In genomic region chr5:134747947-134748618, GRCm38 (mm10) we compare ENCODE assay signal across 8 mouse cellular contexts. TPM values are rescaled to one million over a fixed set of nuclear protein-coding genes. Genes with fewer than 3 reads are reported as not detected.
DNase-seq lines count a peak whose midpoint lies in the region; ATAC-seq lines count a peak whose summit lies in the region.

No protein-coding gene starts in this region.

- peak overlapping the region; percentile 64 for H3K4me2 ChIP-seq in intestine, embryonic 15.5 days (replicated peaks)
- peak overlapping the region; percentile 70 for H3K4me2 ChIP-seq in stomach, embryonic 14.5 days (replicated peaks; ENCODE audit: low read depth, low read length)

- peak overlapping the region; percentile 40; the same call in 1 of the 2 replicates for H3K4me3 ChIP-seq in intestine, embryonic 15.5 days (replicated peaks)
- H3K4me3 ChIP-seq in midbrain, embryonic 10.5 days = peak overlapping the region; percentile 57; the same call in 1 of the 2 replicates
- no peak overlapping the region for H3K4me3 ChIP-seq in stomach, embryonic 14.5 days (ENCODE audit: low read depth, low read length)

- ATAC-seq in intestine, embryonic 15.5 days = peak; percentile 15; the same call in 1 of the 2 replicates
- ATAC-seq in stomach, embryonic 14.5 days (ENCODE audit: insufficient number of reproducible peaks, insufficient read depth, low FRiP score, low read depth) = peak; percentile 30; the same call in 1 of the 2 replicates

- 53% methylated on average over 6 of the region's 6 CpGs for WGBS in intestine, embryonic 15.5 days
- WGBS in midbrain, embryonic 10.5 days = 56% methylated on average over 6 of the region's 6 CpGs
- WGBS in stomach, embryonic 14.5 days = 44% methylated on average over 6 of the region's 6 CpGs

- H3K9ac ChIP-seq in intestine, embryonic 15.5 days = 0 out of 2 replicates have a peak overlapping the region, but pooled peaks have one; percentile 13
- H3K9ac ChIP-seq in stomach, embryonic 14.5 days (replicated peaks; ENCODE audit: low read depth, low read length) = no peak overlapping the region

- H3K27me3 ChIP-seq in intestine, embryonic 15.5 days (replicated peaks) = no peaks in the 10 kb centered on the region
- H3K27me3 ChIP-seq in midbrain, embryonic 10.5 days (ENCODE audit: low read depth, poor library complexity, severe bottlenecking) = peaks cover 37% of the 10 kb centered on the region
- H3K27me3 ChIP-seq in stomach, embryonic 14.5 days (ENCODE audit: control insufficient read depth, insufficient read depth, low read length) = no peaks in the 10 kb centered on the region

- intact Hi-C loops in gastrocnemius, postnatal 36 days (cut with DNase I) = loop anchor here (2.0 to 5.0 kb wide), 2 partner anchors 153 to 219 kb away; no protein-coding TSS in a partner anchor
- intact Hi-C loops in left cerebral cortex, postnatal 14 days (cut with DNase I) = loop anchor here (2.0 kb wide), 1 partner anchor 153 kb away; no protein-coding TSS in a partner anchor

- H3K4me1 ChIP-seq in intestine, embryonic 15.5 days (replicated peaks) = peaks cover 21% of the 10 kb centered on the region
- H3K4me1 ChIP-seq in midbrain, embryonic 10.5 days = peaks cover 22% of the 10 kb centered on the region
- H3K4me1 ChIP-seq in stomach, embryonic 14.5 days (ENCODE audit: control insufficient read depth, insufficient read depth, low read length) = peaks cover 15% of the 10 kb centered on the region

- peak overlapping the region; percentile 74 for H3K27ac ChIP-seq in intestine, embryonic 15.5 days
- no peak overlapping the region; the same call in 1 of the 2 replicates for H3K27ac ChIP-seq in midbrain, embryonic 10.5 days (replicated peaks)
- peak overlapping the region; percentile 85 for H3K27ac ChIP-seq in stomach, embryonic 14.5 days (ENCODE audit: low read length)

- no peaks in the 10 kb centered on the region for H3K9me3 ChIP-seq in intestine, embryonic 15.5 days
- H3K9me3 ChIP-seq in midbrain, embryonic 10.5 days (replicated peaks) = no peaks in the 10 kb centered on the region
- H3K9me3 ChIP-seq in stomach, embryonic 14.5 days (ENCODE audit: control insufficient read depth, low read depth, low read length) = no peaks in the 10 kb centered on the region

- DNase-seq in 3T3-L1 (ENCODE audit: low read depth, low spot score) = peak; percentile 79
- DNase-seq in adrenal gland, adult (ENCODE audit: inconsistent age in 2 of 2, low spot score in 1 of 2) = peak; percentile 64 to 90
- DNase-seq in embryo, embryonic 10 days (ENCODE audit: low spot score) = peak; percentile 78
- DNase-seq in gastrocnemius, postnatal 36 days = peak; percentile 41 to 60
- peak; percentile 58 to 66 for DNase-seq in left cerebral cortex, postnatal 14 days (ENCODE audit: low spot score in 2 of 2)
- peak; percentile 67 for DNase-seq in midbrain, embryonic 10.5 days (ENCODE audit: low spot score)

- no peaks in the 10 kb centered on the region for H3K36me3 ChIP-seq in intestine, embryonic 15.5 days
- H3K36me3 ChIP-seq in midbrain, embryonic 10.5 days = no peaks in the 10 kb centered on the region
- H3K36me3 ChIP-seq in stomach, embryonic 14.5 days (ENCODE audit: control insufficient read depth, insufficient read depth, low read length) = no peaks in the 10 kb centered on the region

RNA-seq across cellular contexts. Expression of gene Eln, which starts 1.0 kb away (rescaled TPM):
- total RNA-seq in gastrocnemius, postnatal 36 days (2021) = 10 to 100 TPM; 24.0 to 41.8 TPM
- polyA plus RNA-seq in intestine, embryonic 15.5 days (2015; fragmentation: Nextera tagmentation; extraction: Ambion mirVana) = 86.7 and 89.8 TPM in 2 replicates
- total RNA-seq in left cerebral cortex, postnatal 14 days (2021) = 10 to 100 TPM; 59.0 to 80.6 TPM
- polyA plus RNA-seq in midbrain, embryonic 10.5 days (2016; fragmentation: Nextera tagmentation; extraction: Ambion mirVana) = 0.88 and 2.0 TPM in 2 replicates
- 48.3 and 54.9 TPM in 2 replicates for polyA plus RNA-seq in stomach, embryonic 14.5 days (2014; fragmentation: Nextera tagmentation; extraction: Ambion mirVana)

RNA-seq across cellular contexts. Expression of gene Limk1, which starts 59.7 kb away (rescaled TPM):
- total RNA-seq in gastrocnemius, postnatal 36 days (2021) = 1 to 10 TPM; 2.0 to 2.2 TPM
- polyA plus RNA-seq in intestine, embryonic 15.5 days (2015; fragmentation: Nextera tagmentation; extraction: Ambion mirVana) = 3.7 and 4.1 TPM in 2 replicates
- 10 to 100 TPM; 58.2 to 64.4 TPM for total RNA-seq in left cerebral cortex, postnatal 14 days (2021)
- polyA plus RNA-seq in midbrain, embryonic 10.5 days (2016; fragmentation: Nextera tagmentation; extraction: Ambion mirVana) = 8.0 and 9.8 TPM in 2 replicates
- polyA plus RNA-seq in stomach, embryonic 14.5 days (2014; fragmentation: Nextera tagmentation; extraction: Ambion mirVana) = 7.1 and 7.6 TPM in 2 replicates

Comparison
In these comparisons a context has a peak if more than half of its experiments do, and no peak if none do; other contexts are left out.
1. RNA of gene Eln, which starts 1.0 kb away (polyA plus RNA-seq): 86.7 to 89.8 TPM in intestine, embryonic 15.5 days and 48.3 to 54.9 TPM in stomach, embryonic 14.5 days; 0.88 to 2.0 TPM in midbrain, embryonic 10.5 days; every median in the first group is over 10 times any median in the second.
2. Peak in every context shown above with its lines, with median percentiles within 50 percentile points of each other: DNase-seq.